Mouse (Mus musculus) lung, postnatal 0 days (tissue): ENCODE measurements at regions not wholly inside any gene's neighbourhood (a gene's known extent, or its start where the extent isn't known, plus 50 kb on each side); places are given as distances from the start of the nearest gene placed in this dataset.

Source experiments
- CTCF ChIP-seq: IDR thresholded peaks from 2 replicates; pipeline ENCODE4 v1.5.1; 2016; ENCODE audit warnings: antibody characterized with exemption, mild to moderate bottlenecking
- EP300 ChIP-seq: IDR thresholded peaks from 2 replicates; pipeline ENCODE4 v1.6.1; 2016; ENCODE audit warnings: antibody characterized with exemption, mild to moderate bottlenecking, control low read depth

GRCm38 (mm10) chr3:47450026-47450425 is 1002.0 kb upstream of the Pabpc4l start:
- TF ChIP-seq EP300, result no peak
- TF ChIP-seq CTCF, result no peak
